Mouse (Mus musculus) midbrain, embryonic 11.5 days (tissue): ENCODE data around the gene Uaca. TPM values are rescaled to one million over a fixed set of nuclear protein-coding genes. Genes with fewer than 3 reads are reported as not detected.

ENCODE experiments used
- ATAC-seq: fragments of 200-750 bp; cut with Nextera tagmentation; 2 replicates; pipeline ENCODE4 v1.8.0; 2017; ENCODE audit warnings: moderate TSS enrichment, moderate library complexity; ENCODE audit not compliant: low FRiP score
- DNase-seq: peaks from one replicate; pipeline ENCODE4 v3.0.0; 2015; ENCODE audit warnings: low spot score; ENCODE audit errors: missing footprints
- H3K27ac ChIP-seq: fragments of 300-500 bp; sonication (generic); 2 replicates; pipeline ENCODE4 v1.5.1; 2014; ENCODE audit warnings: low read depth, low read length
- H3K27me3 ChIP-seq: fragments of 300-500 bp; sonication (generic); 2 replicates; pipeline ENCODE4 v1.6.1; 2014; ENCODE audit warnings: mild to moderate bottlenecking, low read length, moderate library complexity, mixed read lengths; ENCODE audit not compliant: control insufficient read depth, insufficient read depth
- H3K36me3 ChIP-seq: fragments of 300-500 bp; sonication (generic); 2 replicates; pipeline ENCODE4 v1.6.1; 2014; ENCODE audit warnings: mild to moderate bottlenecking, low read length, moderate library complexity, mixed read lengths; ENCODE audit not compliant: control insufficient read depth, insufficient read depth
- H3K4me1 ChIP-seq: fragments of 300-500 bp; sonication (generic); 2 replicates; pipeline ENCODE4 v1.6.1; 2014; ENCODE audit warnings: low read length; ENCODE audit not compliant: control insufficient read depth, insufficient read depth
- H3K4me2 ChIP-seq: fragments of 300-500 bp; sonication (generic); 2 replicates; pipeline ENCODE4 v1.6.1; 2014; ENCODE audit warnings: mild to moderate bottlenecking, moderate library complexity
- H3K4me3 ChIP-seq: fragments of 300-500 bp; sonication (generic); 2 replicates; pipeline ENCODE4 v1.5.1; 2014; ENCODE audit warnings: low read depth, low read length
- H3K9ac ChIP-seq: fragments of 300-500 bp; sonication (generic); 2 replicates; pipeline ENCODE4 v1.6.1; 2014; ENCODE audit warnings: low read length
- H3K9me3 ChIP-seq: fragments of 300-500 bp; sonication (generic); 2 replicates; pipeline ENCODE4 v1.6.1; 2016; ENCODE audit warnings: low read length; ENCODE audit not compliant: control insufficient read depth
- WGBS: fragments of 180-500 bp; shearing (Covaris S2); extraction: QIAGEN DNeasy Blood & Tissue Kit; methylation state at CpG from one replicate; pipeline ENCODE4 v1.1.7; 2014; 5-methylcytosine and 5-hydroxymethylcytosine counted together
- polyA plus RNA-seq: library from polyadenylated mRNA; unstranded; fragments of >200 nt; fragmentation: Nextera tagmentation; extraction: Ambion mirVana; gene quantifications from 2 replicates; pipeline ENCODE4 v1.2.1, GENCODE M21; 2014

Uaca gene
- polyA plus RNA-seq, 1 experiment from 2014 or later = 27.9 TPM

- ATAC-seq (no peak), DNase-seq (peak; percentile 95)
These were observed 101.3 kb downstream of the Uaca start for GRCm38 (mm10) chr9:60895486-60896110.

GRCm38 (mm10) chr9:60898291-60899020 lies 104.1 kb downstream of the Uaca start:
- no peak overlapping the region for H3K4me3 ChIP-seq
- no peak overlapping the region for H3K9ac ChIP-seq
- no peaks in the 10 kb centered on the region for H3K27me3 ChIP-seq
- peaks cover 10% of the 10 kb centered on the region; the same call in 1 of the 2 replicates for H3K4me1 ChIP-seq
- 91% methylated on average over 5 of the region's 5 CpGs for WGBS
- H3K9me3 ChIP-seq = no peaks in the 10 kb centered on the region
- ATAC-seq (no peak), DNase-seq (no peak)
- no peak overlapping the region for H3K4me2 ChIP-seq
- H3K27ac ChIP-seq = no peak overlapping the region
- no peaks in the 10 kb centered on the region for H3K36me3 ChIP-seq

More at GRCm38 (mm10) chr9:60895486-60896110, 101.3 kb downstream of the Uaca start:
- Histone ChIP-seq H3K4me1 (peaks cover 10% of the 10 kb centered on the region; the same call in 1 of the 2 replicates), H3K9me3 (no peaks in the 10 kb centered on the region), H3K36me3 (no peaks in the 10 kb centered on the region), H3K27me3 (no peaks in the 10 kb centered on the region), H3K9ac (no peak overlapping the region), H3K27ac (no peak overlapping the region), H3K4me2 (no peak overlapping the region), H3K4me3 (no peak overlapping the region)
- 62% methylated on average over 8 of the region's 8 CpGs for WGBS

GRCm38 (mm10) chr9:60899201-60899600 lies 104.9 kb downstream of the Uaca start:
- H3K27me3 ChIP-seq = no peaks in the 10 kb centered on the region
- ATAC-seq = no peak
- H3K4me2 ChIP-seq = no peak overlapping the region
- H3K9me3 ChIP-seq = no peaks in the 10 kb centered on the region
- no peak overlapping the region for H3K9ac ChIP-seq
- DNase-seq = no peak
- H3K4me3 ChIP-seq = no peak overlapping the region
- no peak overlapping the region for H3K27ac ChIP-seq
- peaks cover 10% of the 10 kb centered on the region; the same call in 1 of the 2 replicates for H3K4me1 ChIP-seq
- H3K36me3 ChIP-seq = no peaks in the 10 kb centered on the region
- 43% methylated on average over 4 of the region's 4 CpGs for WGBS

GRCm38 (mm10) chr9:60899797-60900459 lies 105.6 kb downstream of the Uaca start:
- no peak overlapping the region for H3K27ac ChIP-seq
- 77% methylated on average over 3 of the region's 3 CpGs for WGBS
- DNase-seq (no peak), ATAC-seq (no peak)
- H3K4me1 ChIP-seq = peaks cover 10% of the 10 kb centered on the region; the same call in 1 of the 2 replicates
- no peaks in the 10 kb centered on the region for H3K9me3 ChIP-seq
- no peaks in the 10 kb centered on the region for H3K27me3 ChIP-seq
- no peaks in the 10 kb centered on the region for H3K36me3 ChIP-seq
- no peak overlapping the region for H3K4me2 ChIP-seq
- H3K4me3 ChIP-seq = no peak overlapping the region
- H3K9ac ChIP-seq = no peak overlapping the region

GRCm38 (mm10) chr9:60912266-60912665 lies 117.9 kb downstream of the Uaca start:
- Histone ChIP-seq H3K4me3 (no peak overlapping the region), H3K9ac (no peak overlapping the region), H3K9me3 (no peaks in the 10 kb centered on the region), H3K4me2 (no peak overlapping the region), H3K4me1 (no peaks in the 10 kb centered on the region), H3K27me3 (no peaks in the 10 kb centered on the region), H3K27ac (no peak overlapping the region), H3K36me3 (no peaks in the 10 kb centered on the region)
- ATAC-seq = no peak
- 91% methylated on average over 1 of the region's 1 CpGs for WGBS
- DNase-seq = no peak

- H3K9me3 ChIP-seq = no peaks in the 10 kb centered on the region
- no peak for DNase-seq
- no peak overlapping the region for H3K27ac ChIP-seq
- no peak overlapping the region for H3K9ac ChIP-seq
- WGBS = 87% methylated on average over 3 of the region's 3 CpGs
- H3K36me3 ChIP-seq = no peaks in the 10 kb centered on the region
- H3K4me3 ChIP-seq = no peak overlapping the region
- no peaks in the 10 kb centered on the region for H3K27me3 ChIP-seq
- no peak overlapping the region for H3K4me2 ChIP-seq
- H3K4me1 ChIP-seq = no peaks in the 10 kb centered on the region
- no peak for ATAC-seq
These were observed 119.3 kb downstream of the Uaca start for GRCm38 (mm10) chr9:60913626-60914025.

- no peaks in the 10 kb centered on the region for H3K9me3 ChIP-seq
- no peaks in the 10 kb centered on the region for H3K36me3 ChIP-seq
- DNase-seq = no peak
- WGBS = 63% methylated on average over 8 of the region's 8 CpGs
- no peak overlapping the region for H3K27ac ChIP-seq
- no peaks in the 10 kb centered on the region for H3K27me3 ChIP-seq
- H3K9ac ChIP-seq = no peak overlapping the region
- H3K4me3 ChIP-seq = no peak overlapping the region
- H3K4me1 ChIP-seq = no peaks in the 10 kb centered on the region
- ATAC-seq = no peak
- H3K4me2 ChIP-seq = no peak overlapping the region
These were observed 125.8 kb downstream of the Uaca start for GRCm38 (mm10) chr9:60919936-60920672.

- H3K27me3 ChIP-seq = no peaks in the 10 kb centered on the region
- WGBS = 80% methylated on average over 10 of the region's 10 CpGs
- no peak overlapping the region for H3K9ac ChIP-seq
- ATAC-seq (no peak), DNase-seq (no peak)
- H3K36me3 ChIP-seq = no peaks in the 10 kb centered on the region
- H3K4me2 ChIP-seq = no peak overlapping the region
- H3K4me3 ChIP-seq = no peak overlapping the region
- H3K4me1 ChIP-seq = no peaks in the 10 kb centered on the region
- no peaks in the 10 kb centered on the region for H3K9me3 ChIP-seq
- H3K27ac ChIP-seq = no peak overlapping the region
These were observed 126.3 kb downstream of the Uaca start for GRCm38 (mm10) chr9:60920673-60921062.
